Mouse (Mus musculus) embryo, embryonic 9.5 days (tissue): Measurements from ENCODE around the gene Slamf8.
A peak's percentile ranks its signal among the peaks of the same experiment; 100 is the strongest.

Experiments
- DNase-seq: peaks from one replicate; pipeline ENCODE4 v3.0.0-alpha.2; 2017; ENCODE audit errors: extremely low spot score

The Slamf8 gene

DNA sequence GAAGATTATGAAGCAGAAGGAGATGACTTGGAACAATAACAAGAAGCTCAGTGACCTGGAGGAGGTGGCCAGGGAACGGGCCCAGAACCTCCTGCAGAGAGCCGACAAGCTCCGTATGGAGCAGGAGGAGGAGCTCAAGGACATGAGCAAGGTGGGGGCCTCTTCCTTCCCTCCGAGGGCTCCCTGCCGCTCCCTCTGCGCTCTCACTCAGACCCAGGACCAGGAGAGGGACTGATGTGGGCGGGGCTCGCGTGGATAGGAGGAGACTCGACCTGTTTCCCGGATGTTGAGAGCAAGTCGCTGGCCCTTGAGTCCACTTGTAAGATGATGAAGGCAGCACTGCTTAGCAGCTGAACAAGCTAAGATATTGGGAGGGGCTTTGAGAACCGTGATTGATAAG is 57.8 kb downstream of the Slamf8 start:
- DNase-seq: peak; percentile 68
